Mouse (Mus musculus): ENCODE measurements around the gene Ptbp3.

Gene Ptbp3

GRCm38 (mm10) chr4:59555177-59555576 is 6.0 kb upstream of the Ptbp3 start:
- no peak for DNase-seq (ENCODE audit: low spot score in 2 of 2)

- DNase-seq (ENCODE audit: low spot score in 2 of 2): no peak
Measured at GRCm38 (mm10) chr4:59553576-59553975, 4.4 kb upstream of the Ptbp3 start.

GRCm38 (mm10) chr4:59552835-59553234 is 3.7 kb upstream of the Ptbp3 start:
- DNase-seq (ENCODE audit: low spot score in 2 of 2): no peak

GRCm38 (mm10) chr4:59551901-59552300 is 2.7 kb upstream of the Ptbp3 start:
- DNase-seq (ENCODE audit: low spot score in 2 of 2): no peak

GRCm38 (mm10) chr4:59549977-59550560 is 905 bp upstream of the Ptbp3 start:
- no peak for DNase-seq (ENCODE audit: low spot score in 2 of 2)

- DNase-seq (ENCODE audit: low spot score in 2 of 2): peak; percentile 68 to 72
Measured at GRCm38 (mm10) chr4:59548560-59549174, 497 bp downstream of the Ptbp3 start.

- DNase-seq (ENCODE audit: low spot score in 2 of 2): no peak
Measured at GRCm38 (mm10) chr4:59548011-59548559, 1.1 kb downstream of the Ptbp3 start.

- DNase-seq (ENCODE audit: low spot score in 2 of 2): no peak
Measured at GRCm38 (mm10) chr4:59547136-59547889, 1.9 kb downstream of the Ptbp3 start.

GRCm38 (mm10) chr4:59546285-59547071 is 2.7 kb downstream of the Ptbp3 start:
- DNase-seq (ENCODE audit: low spot score in 2 of 2): no peak

GRCm38 (mm10) chr4:59544654-59545053 is 4.5 kb downstream of the Ptbp3 start:
- no peak for DNase-seq (ENCODE audit: low spot score in 2 of 2)

- DNase-seq (ENCODE audit: low spot score in 2 of 2): no peak
Measured at GRCm38 (mm10) chr4:59543006-59543405, 6.2 kb downstream of the Ptbp3 start.

GRCm38 (mm10) chr4:59536281-59536680 is 12.9 kb downstream of the Ptbp3 start:
- no peak for DNase-seq (ENCODE audit: low spot score in 2 of 2)

GRCm38 (mm10) chr4:59535624-59536023 is 13.5 kb downstream of the Ptbp3 start:
- no peak for DNase-seq (ENCODE audit: low spot score in 2 of 2)

- no peak for DNase-seq (ENCODE audit: low spot score in 2 of 2)
Measured at GRCm38 (mm10) chr4:59533268-59533667, 15.9 kb downstream of the Ptbp3 start.

GRCm38 (mm10) chr4:59531172-59531571 is 18.0 kb downstream of the Ptbp3 start:
- no peak for DNase-seq (ENCODE audit: low spot score in 2 of 2)

- no peak for DNase-seq (ENCODE audit: low spot score in 2 of 2)
Measured at GRCm38 (mm10) chr4:59527470-59527869, 21.7 kb downstream of the Ptbp3 start.

- no peak for DNase-seq (ENCODE audit: low spot score in 2 of 2)
Measured at GRCm38 (mm10) chr4:59526728-59527127, 22.4 kb downstream of the Ptbp3 start.

GRCm38 (mm10) chr4:59524875-59525274 is 24.3 kb downstream of the Ptbp3 start:
- no peak for DNase-seq (ENCODE audit: low spot score in 2 of 2)

- DNase-seq (ENCODE audit: low spot score in 2 of 2): no peak
Measured at GRCm38 (mm10) chr4:59510321-59510720, 38.8 kb downstream of the Ptbp3 start.

GRCm38 (mm10) chr4:59509558-59509957 is 39.6 kb downstream of the Ptbp3 start:
- no peak for DNase-seq (ENCODE audit: low spot score in 2 of 2)

GRCm38 (mm10) chr4:59507766-59508165 is 41.4 kb downstream of the Ptbp3 start:
- DNase-seq (ENCODE audit: low spot score in 2 of 2): no peak

- peak in 1 of 2 experiments; percentile 30 for DNase-seq (ENCODE audit: low spot score in 2 of 2)
Measured at GRCm38 (mm10) chr4:59506704-59507103, 42.5 kb downstream of the Ptbp3 start.
